Mouse (Mus musculus): ENCODE measurements around the gene 2410137M14Rik. TPM values are rescaled to one million over a fixed set of nuclear protein-coding genes. Genes with fewer than 3 reads are reported as not detected.

Gene 2410137M14Rik
- polyA plus RNA-seq, 1 experiment: 4.7 TPM

- Histone ChIP-seq H3K9me3 (replicated peaks; ENCODE audit: control insufficient read depth, insufficient read depth, low read length, poor library complexity, severe bottlenecking) (no peaks in the 10 kb centered on the region), H3K4me1 (ENCODE audit: control insufficient read depth, insufficient read depth, low read length) (no peaks in the 10 kb centered on the region), H3K27me3 (ENCODE audit: control insufficient read depth, insufficient read depth, low read length, poor library complexity, severe bottlenecking) (no peaks in the 10 kb centered on the region), H3K4me3 (ENCODE audit: low read depth, low read length) (no peak overlapping the region), H3K36me3 (ENCODE audit: control insufficient read depth, insufficient read depth, low read length, poor library complexity, severe bottlenecking) (no peaks in the 10 kb centered on the region), H3K27ac (ENCODE audit: insufficient read depth, low read length) (no peak overlapping the region), H3K9ac (ENCODE audit: low read depth, poor library complexity, severe bottlenecking) (no peak overlapping the region)
- TF ChIP-seq POLR2A (IDR thresholded peaks at IDR 0.05; ENCODE audit: insufficient read depth, low read length) (no peak), EP300 (IDR thresholded peaks at IDR 0.05; ENCODE audit: insufficient read depth, low read depth, low read length) (no peak), CTCF (IDR thresholded peaks at IDR 0.05; ENCODE audit: low read depth, low read length) (no peak)
Observed at GRCm38 (mm10) chr17:36929236-36929932, 51.7 kb downstream of the 2410137M14Rik start.

Other genes with a start within 250 kb of the 2410137M14Rik start
- gene H2-M10.5, start 208.3 kb downstream of the 2410137M14Rik start, polyA plus RNA-seq (2011; ENCODE audit: insufficient read depth, insufficient read length, low read depth, missing spikeins): not detected in 2 replicates
- not detected in 2 replicates for gene H2-M10.6, start 169.1 kb downstream of the 2410137M14Rik start, polyA plus RNA-seq (2011; ENCODE audit: insufficient read depth, insufficient read length, low read depth, missing spikeins)
- gene Trim26, start 144.1 kb downstream of the 2410137M14Rik start, polyA plus RNA-seq (2011; ENCODE audit: insufficient read depth, insufficient read length, low read depth, missing spikeins): 46.2 and 53.2 TPM in 2 replicates
- not detected in 2 replicates for gene Trim15, start 114.0 kb downstream of the 2410137M14Rik start, polyA plus RNA-seq (2011; ENCODE audit: insufficient read depth, insufficient read length, low read depth, missing spikeins)
- not detected in 2 replicates for gene Trim10, start 111.7 kb downstream of the 2410137M14Rik start, polyA plus RNA-seq (2011; ENCODE audit: insufficient read depth, insufficient read length, low read depth, missing spikeins)
- gene Trim40, start 91.1 kb downstream of the 2410137M14Rik start, polyA plus RNA-seq (2011; ENCODE audit: insufficient read depth, insufficient read length, low read depth, missing spikeins): 0.41 TPM in 1 of 2 replicates, not detected in the other
- gene Trim31, start 83.1 kb downstream of the 2410137M14Rik start, polyA plus RNA-seq (2011; ENCODE audit: insufficient read depth, insufficient read length, low read depth, missing spikeins): not detected in 2 replicates
- gene Rnf39, start 38.3 kb downstream of the 2410137M14Rik start, polyA plus RNA-seq (2011; ENCODE audit: insufficient read depth, insufficient read length, low read depth, missing spikeins): 0.88 and 2.5 TPM in 2 replicates
- gene Ppp1r11, start 29.5 kb downstream of the 2410137M14Rik start, polyA plus RNA-seq (2011; ENCODE audit: insufficient read depth, insufficient read length, low read depth, missing spikeins): 67.3 and 68.8 TPM in 2 replicates
- gene Znrd1, start 22.7 kb downstream of the 2410137M14Rik start, polyA plus RNA-seq (2011; ENCODE audit: insufficient read depth, insufficient read length, low read depth, missing spikeins): 71.7 and 79.6 TPM in 2 replicates
- gene Znrd1as, start 22.6 kb downstream of the 2410137M14Rik start, polyA plus RNA-seq (2011; ENCODE audit: insufficient read depth, insufficient read length, low read depth, missing spikeins): 29.6 and 30.5 TPM in 2 replicates
- gene H2-M5, start 8.3 kb upstream of the 2410137M14Rik start, polyA plus RNA-seq (2011; ENCODE audit: insufficient read depth, insufficient read length, low read depth, missing spikeins): 12.6 and 13.2 TPM in 2 replicates
- 223 and 254 TPM in 2 replicates for gene Zfp57, start 19.9 kb upstream of the 2410137M14Rik start, polyA plus RNA-seq (2011; ENCODE audit: insufficient read depth, insufficient read length, low read depth, missing spikeins)
- gene Mog, start 42.2 kb upstream of the 2410137M14Rik start, polyA plus RNA-seq (2011; ENCODE audit: insufficient read depth, insufficient read length, low read depth, missing spikeins): not detected in 2 replicates
- 163 and 180 TPM in 2 replicates for gene Gabbr1, start 64.7 kb upstream of the 2410137M14Rik start, polyA plus RNA-seq (2011; ENCODE audit: insufficient read depth, insufficient read length, low read depth, missing spikeins)
- 0.22 TPM in 1 of 2 replicates, not detected in the other for gene Olfr90, start 107.3 kb upstream of the 2410137M14Rik start, polyA plus RNA-seq (2011; ENCODE audit: insufficient read depth, insufficient read length, low read depth, missing spikeins)
- not detected in 2 replicates for gene Olfr91, start 117.0 kb upstream of the 2410137M14Rik start, polyA plus RNA-seq (2011; ENCODE audit: insufficient read depth, insufficient read length, low read depth, missing spikeins)
- gene Olfr92, start 138.9 kb upstream of the 2410137M14Rik start, polyA plus RNA-seq (2011; ENCODE audit: insufficient read depth, insufficient read length, low read depth, missing spikeins): not detected in 2 replicates
- 0.57 and 1.1 TPM in 2 replicates for gene Olfr93, start 180.3 kb upstream of the 2410137M14Rik start, polyA plus RNA-seq (2011; ENCODE audit: insufficient read depth, insufficient read length, low read depth, missing spikeins)
- gene Ubd, start 212.7 kb upstream of the 2410137M14Rik start, polyA plus RNA-seq (2011; ENCODE audit: insufficient read depth, insufficient read length, low read depth, missing spikeins): 56.7 and 70.8 TPM in 2 replicates
- 0.37 TPM in 1 of 2 replicates, not detected in the other for gene Olfr94, start 219.8 kb upstream of the 2410137M14Rik start, polyA plus RNA-seq (2011; ENCODE audit: insufficient read depth, insufficient read length, low read depth, missing spikeins)
- gene Olfr95, start 231.9 kb upstream of the 2410137M14Rik start, polyA plus RNA-seq (2011; ENCODE audit: insufficient read depth, insufficient read length, low read depth, missing spikeins): 0.12 TPM in 1 of 2 replicates, not detected in the other
- not detected in 2 replicates for gene Olfr96, start 238.9 kb upstream of the 2410137M14Rik start, polyA plus RNA-seq (2011; ENCODE audit: insufficient read depth, insufficient read length, low read depth, missing spikeins)

All from ES-Bruce4 (cell line).